Mouse (Mus musculus): Measurements from ENCODE around the gene Vmn2r25.
A peak's percentile ranks its signal among the peaks of the same experiment; 100 is the strongest.
"Not testable (repeated sequence)": the region's sequence is repeated elsewhere in the genome, so short reads cannot be mapped to it uniquely, and the experiment has no call there.

Vmn2r25 gene

GRCm38 (mm10) chr6:123853363-123853762, at the start of gene Vmn2r25:
Gene Vmn2r25, minus strand, starts transcription at chr6:123853463.
- not testable (repeated sequence) for DNase-seq (ENCODE audit: low read depth, low spot score)

GRCm38 (mm10) chr6:123819951-123820350, 33.3 kb downstream of the Vmn2r25 start:
- no peak for DNase-seq (ENCODE audit: low read depth, low spot score)

- peak; percentile 21 for DNase-seq (ENCODE audit: low read depth, low spot score)
These were observed 43.0 kb downstream of the Vmn2r25 start for GRCm38 (mm10) chr6:123810291-123810690.

- DNase-seq (ENCODE audit: low read depth, low spot score): peak; percentile 63
These were observed 59.5 kb downstream of the Vmn2r25 start for GRCm38 (mm10) chr6:123793746-123794145.

GRCm38 (mm10) chr6:123784857-123785256, 68.4 kb downstream of the Vmn2r25 start:
- DNase-seq (ENCODE audit: low read depth, low spot score): peak; percentile 35

GRCm38 (mm10) chr6:123778579-123778978, 74.7 kb downstream of the Vmn2r25 start, which contains the start of gene Vmn2r24:
Gene Vmn2r24, plus strand, starts transcription at chr6:123778879.
- DNase-seq (ENCODE audit: low read depth, low spot score): no peak
